Mouse (Mus musculus) embryonic facial prominence, embryonic 13.5 days (tissue): ENCODE results near the gene Psme2b. TPM values are rescaled to one million over a fixed set of nuclear protein-coding genes. Genes with fewer than 3 reads are reported as not detected.

ENCODE experiments used
- ATAC-seq: fragments of 200-750 bp; cut with Nextera tagmentation; 2 replicates; pipeline ENCODE4 v1.8.0; 2017; ENCODE audit warnings: low read depth; ENCODE audit not compliant: insufficient number of reproducible peaks, insufficient read depth, low FRiP score, low TSS enrichment
- H3K27ac ChIP-seq: fragments of 300-500 bp; sonication (generic); 2 replicates; pipeline ENCODE4 v1.5.1; 2015; ENCODE audit warnings: moderate library complexity, mild to moderate bottlenecking, inconsistent platforms
- H3K27me3 ChIP-seq: fragments of 300-500 bp; sonication (generic); 2 replicates; pipeline ENCODE4 v1.6.1; 2015; ENCODE audit warnings: mild to moderate bottlenecking, inconsistent platforms
- H3K36me3 ChIP-seq: fragments of 300-500 bp; sonication (generic); 2 replicates; pipeline ENCODE4 v1.6.1; 2015; ENCODE audit warnings: mild to moderate bottlenecking, inconsistent platforms
- H3K4me1 ChIP-seq: fragments of 300-500 bp; sonication (generic); 2 replicates; pipeline ENCODE4 v1.6.1; 2015; ENCODE audit warnings: inconsistent platforms
- H3K4me2 ChIP-seq: fragments of 300-500 bp; sonication (generic); 2 replicates; pipeline ENCODE4 v1.6.1; 2015; ENCODE audit warnings: moderate library complexity, mild to moderate bottlenecking, inconsistent platforms
- H3K4me3 ChIP-seq: fragments of 300-500 bp; sonication (generic); 2 replicates; pipeline ENCODE4 v1.5.1; 2015; ENCODE audit warnings: mild to moderate bottlenecking, inconsistent platforms
- H3K9ac ChIP-seq: fragments of 300-500 bp; sonication (generic); 2 replicates; pipeline ENCODE4 v1.6.1; 2015; ENCODE audit warnings: mild to moderate bottlenecking, inconsistent platforms
- H3K9me3 ChIP-seq: fragments of 300-500 bp; sonication (generic); 2 replicates; pipeline ENCODE4 v1.6.1; 2016; ENCODE audit warnings: inconsistent platforms
- WGBS: fragments of 180-500 bp; shearing (Covaris S2); methylation state at CpG from one replicate; pipeline ENCODE4 v1.1.7; 2015; ENCODE audit warnings: mixed read lengths; 5-methylcytosine and 5-hydroxymethylcytosine counted together
- polyA plus RNA-seq: library from polyadenylated mRNA; unstranded; fragments of >200 nt; fragmentation: Nextera tagmentation; extraction: Ambion mirVana; gene quantifications from 2 replicates; pipeline ENCODE4 v1.2.1, GENCODE M21; 2015

Psme2b gene
- polyA plus RNA-seq, 1 experiment from 2014 or later: 2.1 TPM

DNA sequence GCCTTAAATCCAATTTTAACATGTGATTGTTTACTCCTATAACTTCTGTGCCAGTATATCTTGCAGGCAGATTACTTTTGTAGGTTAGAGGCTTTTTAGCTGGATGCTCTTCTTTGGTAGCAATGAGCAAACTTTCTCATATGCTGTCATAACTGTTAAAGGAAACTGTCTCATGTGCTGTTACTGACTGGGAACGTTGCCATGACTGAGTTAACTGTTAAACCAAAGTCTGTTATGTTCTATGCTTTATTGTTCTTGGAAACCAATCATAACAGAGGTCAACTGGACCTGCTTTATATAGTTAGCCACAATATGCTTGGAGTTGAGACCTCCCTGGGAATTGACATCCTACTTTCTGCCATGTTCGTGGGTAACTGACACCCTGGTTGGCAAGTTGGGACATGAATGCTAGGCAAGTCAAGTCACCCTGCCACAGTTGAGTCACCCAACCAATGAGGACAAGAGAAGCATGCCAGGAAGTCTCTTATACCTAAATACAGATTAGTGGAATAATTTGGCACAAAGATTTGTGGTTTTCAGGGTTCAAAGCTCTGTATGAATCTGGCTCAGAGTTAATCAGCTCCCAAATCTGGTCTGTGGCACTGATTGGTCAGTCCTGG is 47.1 kb downstream of the Psme2b start:
- H3K27ac ChIP-seq: no peak overlapping the region
- ATAC-seq: no peak
- no peaks in the 10 kb centered on the region for H3K27me3 ChIP-seq
- no peaks in the 10 kb centered on the region for H3K9me3 ChIP-seq
- no peak overlapping the region for H3K4me2 ChIP-seq
- no peaks in the 10 kb centered on the region for H3K4me1 ChIP-seq
- 69% methylated on average over 2 of the region's 2 CpGs for WGBS
- H3K4me3 ChIP-seq: no peak overlapping the region
- no peak overlapping the region for H3K9ac ChIP-seq
- H3K36me3 ChIP-seq: no peaks in the 10 kb centered on the region

Other genes starting within 250 kb of the Psme2b start
- gene Rack1, start 145.9 kb downstream of the Psme2b start, polyA plus RNA-seq: 729 and 806 TPM in 2 replicates
- gene Trim41, start 128.8 kb downstream of the Psme2b start, polyA plus RNA-seq: 8.3 and 8.7 TPM in 2 replicates
- 1.0 and 1.1 TPM in 2 replicates for gene Trim7, start 120.0 kb downstream of the Psme2b start, polyA plus RNA-seq
- gene Gm12184, start 119.5 kb downstream of the Psme2b start, polyA plus RNA-seq: 3.4 and 3.6 TPM in 2 replicates
- gene Irgm1, start 74.5 kb downstream of the Psme2b start, polyA plus RNA-seq: 3.9 and 4.3 TPM in 2 replicates
- 0.23 and 0.28 TPM in 2 replicates for gene Gm5431, start 44.0 kb downstream of the Psme2b start, polyA plus RNA-seq
- gene Olfr56, start 32.7 kb upstream of the Psme2b start, polyA plus RNA-seq: not detected in 2 replicates
- 0.29 and 0.48 TPM in 2 replicates for gene 9930111J21Rik1, start 33.2 kb upstream of the Psme2b start, polyA plus RNA-seq
- gene Gm12185, start 46.0 kb upstream of the Psme2b start, polyA plus RNA-seq: 0.07 TPM in 1 of 2 replicates, not detected in the other
- gene Tgtp1, start 48.0 kb upstream of the Psme2b start, polyA plus RNA-seq: not detected in 2 replicates
- 0.20 and 0.61 TPM in 2 replicates for gene 9930111J21Rik2, start 105.1 kb upstream of the Psme2b start, polyA plus RNA-seq
- 0.11 and 0.30 TPM in 2 replicates for gene Tgtp2, start 118.0 kb upstream of the Psme2b start, polyA plus RNA-seq
- 0.72 and 1.8 TPM in 2 replicates for gene Ifi47, start 130.4 kb upstream of the Psme2b start, polyA plus RNA-seq
- gene Olfr1396, start 168.7 kb upstream of the Psme2b start, polyA plus RNA-seq: 0.07 TPM in 1 of 2 replicates, not detected in the other
- gene Olfr1395, start 196.1 kb upstream of the Psme2b start, polyA plus RNA-seq: 0.08 TPM in 1 of 2 replicates, not detected in the other
- gene Olfr1394, start 208.2 kb upstream of the Psme2b start, polyA plus RNA-seq: not detected in 2 replicates
- gene Btnl9, start 241.0 kb upstream of the Psme2b start, polyA plus RNA-seq: 0.51 and 0.81 TPM in 2 replicates